Mouse (Mus musculus): ENCODE measurements around the gene Efna5. TPM values are rescaled to one million over a fixed set of nuclear protein-coding genes. Genes with fewer than 3 reads are reported as not detected.

The Efna5 gene
- total and polyA plus RNA-seq, 3 experiments = 0.04 to 0.23 TPM; not detected in 1

DNA sequence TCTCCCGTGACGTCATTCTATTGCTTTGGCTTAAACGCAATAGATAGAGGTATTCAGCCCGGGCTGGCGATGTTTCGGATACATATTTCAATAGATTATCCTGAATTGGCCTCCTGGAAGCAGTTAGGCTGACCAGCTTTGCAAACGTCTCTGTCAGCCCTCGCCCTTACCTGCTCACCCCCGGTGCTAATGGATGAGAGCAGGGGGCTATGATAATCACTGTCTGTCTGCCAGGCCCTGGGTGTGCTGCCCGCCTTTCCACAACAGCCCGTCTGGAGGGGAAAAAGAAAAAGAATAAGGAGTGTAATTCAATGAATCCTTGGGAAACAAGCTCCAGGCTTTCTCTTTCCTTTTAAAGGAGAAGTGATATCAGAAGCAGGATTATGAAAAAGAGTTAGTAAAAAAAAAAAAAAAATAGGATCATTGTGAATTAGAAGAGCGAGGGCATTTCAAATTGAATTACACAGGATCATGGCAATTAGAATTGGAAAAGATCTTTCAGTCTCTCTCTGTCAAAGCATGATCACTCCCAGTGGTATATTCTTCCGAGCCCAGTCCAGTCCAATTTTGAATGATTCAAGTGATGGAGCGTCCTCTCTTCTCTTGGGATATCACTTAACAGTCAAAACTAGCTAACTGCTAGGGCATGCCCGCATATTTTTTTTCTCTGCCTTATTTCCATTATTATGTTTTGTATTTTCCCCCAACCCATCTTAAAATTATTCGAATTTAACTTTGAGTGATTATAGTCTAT, 24.8 kb upstream of the Efna5 start:
- Histone ChIP-seq H3K36me3 (replicated peaks in 1 of 2; ENCODE audit: control insufficient read depth in 1 of 2, insufficient read depth in 1 of 2, low read length in 1 of 2) (no peaks in the 10 kb centered on the region), H3K9me3 (replicated peaks; ENCODE audit: low read length) (no peaks in the 10 kb centered on the region), H3K27ac (ENCODE audit: insufficient read depth, low read depth) (no peak overlapping the region), H3K4me1 (ENCODE audit: control insufficient read depth in 1 of 2, insufficient read depth in 2 of 2) (peaks cover 3 to 14% of the 10 kb centered on the region in 2 experiments), H3K79me2 (replicated peaks; ENCODE audit: control insufficient read depth, extremely low read depth, insufficient read depth, poor library complexity, severe bottlenecking) (no peaks in the 10 kb centered on the region), H3K9ac (ENCODE audit: insufficient read depth, low read depth) (no peak overlapping the region), H3K4me3 (replicated peaks in 1 of 3; ENCODE audit: low read depth in 2 of 3, low read length in 2 of 3, poor library complexity in 1 of 3) (no peak overlapping the region), H3K27me3 (replicated peaks) (no peaks in the 10 kb centered on the region), H3K4me2 (ENCODE audit: insufficient read depth, low read depth, poor library complexity, severe bottlenecking) (no peak overlapping the region)
- no peak for DNase-seq (ENCODE audit: extremely low read depth)
- dilution Hi-C loops (cut with MboI; ENCODE audit: extremely low pct_ligation_motif_present, extremely low pct_unique_long_range_greater_than_20kb, low sequenced_read_pairs) (no loop called here), in situ Hi-C loops (cut with MboI; ENCODE audit: low pct_ligation_motif_present, low pct_unique_long_range_greater_than_20kb, low sequenced_read_pairs) (no loop called here)
- TF ChIP-seq PAX5 (IDR thresholded peaks at IDR 0.05; ENCODE audit: low read length) (no peak), ZKSCAN1 (IDR thresholded peaks at IDR 0.05; ENCODE audit: borderline replicate concordance, low read depth, low read length) (no peak), UBTF (IDR thresholded peaks at IDR 0.05; ENCODE audit: low read depth, low read length) (no peak), ELF1 (IDR thresholded peaks at IDR 0.05; ENCODE audit: low read depth, low read length) (no peak), MXI1 (IDR thresholded peaks at IDR 0.05; ENCODE audit: low read depth, low read length) (no peak), ZNF384 (IDR thresholded peaks at IDR 0.05; ENCODE audit: low read depth, low read length) (no peak), SIN3A (IDR thresholded peaks at IDR 0.05; ENCODE audit: low read length) (no peak), SMC3 (IDR thresholded peaks at IDR 0.05; ENCODE audit: low read depth, low read length) (no peak), EP300 (IDR thresholded peaks at IDR 0.05; ENCODE audit: low read length) (no peak), JUND (conservative IDR thresholded peaks at IDR 0.05; ENCODE audit: low read depth, low read length) (no peak), POLR2A (IDR thresholded peaks at IDR 0.05; ENCODE audit: low read depth, low read length) (no peak), HCFC1 (IDR thresholded peaks at IDR 0.05; ENCODE audit: low read depth, low read length) (no peak), USF2 (conservative IDR thresholded peaks at IDR 0.05; ENCODE audit: low read depth, low read length) (no peak)

DNA sequence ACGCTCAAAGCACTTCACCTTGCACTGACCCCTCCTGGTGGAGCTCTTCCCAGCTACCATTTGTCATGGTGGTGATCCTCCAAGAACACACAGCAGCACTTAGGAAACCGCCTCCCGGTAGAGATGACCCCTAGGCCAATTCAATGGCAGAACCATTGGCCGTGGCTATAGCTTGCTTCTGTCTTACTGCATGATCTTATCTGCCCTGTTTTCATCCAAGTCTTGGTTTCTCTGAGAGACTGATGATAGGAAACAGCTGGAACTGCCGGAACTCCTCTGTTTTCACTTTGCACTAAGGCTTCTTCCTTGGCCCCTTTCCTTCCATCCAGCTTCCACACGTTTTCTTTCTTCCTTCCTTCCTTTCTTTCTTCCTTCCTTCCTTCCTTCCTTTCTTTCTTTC, 17.9 kb upstream of the Efna5 start:
- no peaks in the 10 kb centered on the region for H3K9me3 ChIP-seq (replicated peaks; ENCODE audit: low read length)
- TF ChIP-seq NRF1 (IDR thresholded peaks at IDR 0.05; ENCODE audit: low read depth, low read length) = no peak
- TF ChIP-seq CTCF (conservative IDR thresholded peaks at IDR 0.05 in 1 of 2, IDR thresholded peaks at IDR 0.05 in 1 of 2; ENCODE audit: low read depth in 2 of 2, low read length in 2 of 2) = no peak
- TF ChIP-seq CHD1 (IDR thresholded peaks at IDR 0.05; ENCODE audit: low read depth, low read length) = no peak
- H3K27ac ChIP-seq (ENCODE audit: insufficient read depth, low read depth) = no peak overlapping the region
- H3K4me1 ChIP-seq (ENCODE audit: control insufficient read depth in 1 of 2, insufficient read depth in 2 of 2) = no peaks in the 10 kb centered on the region
- H3K27me3 ChIP-seq (replicated peaks) = no peaks in the 10 kb centered on the region
- H3K4me3 ChIP-seq (replicated peaks in 1 of 3; ENCODE audit: low read depth in 2 of 3, low read length in 2 of 3, poor library complexity in 1 of 3) = no peak overlapping the region
- in situ Hi-C loops (cut with MboI; ENCODE audit: low pct_ligation_motif_present, low pct_unique_long_range_greater_than_20kb, low sequenced_read_pairs) = no loop called here
- no peak for DNase-seq (ENCODE audit: extremely low read depth)
- H3K4me2 ChIP-seq (ENCODE audit: insufficient read depth, low read depth, poor library complexity, severe bottlenecking) = no peak overlapping the region
- dilution Hi-C loops (cut with MboI; ENCODE audit: extremely low pct_ligation_motif_present, extremely low pct_unique_long_range_greater_than_20kb, low sequenced_read_pairs) = no loop called here
- H3K79me2 ChIP-seq (replicated peaks; ENCODE audit: control insufficient read depth, extremely low read depth, insufficient read depth, poor library complexity, severe bottlenecking) = no peaks in the 10 kb centered on the region
- no peak overlapping the region for H3K9ac ChIP-seq (ENCODE audit: insufficient read depth, low read depth)
- H3K36me3 ChIP-seq (replicated peaks in 1 of 2; ENCODE audit: control insufficient read depth in 1 of 2, insufficient read depth in 1 of 2, low read length in 1 of 2) = no peaks in the 10 kb centered on the region

Data from CH12.LX (cell line).